ENCODE assay signal across 27 mouse cellular contexts in genomic region chr10:61160089-61160488, GRCm38 (mm10). TPM values are rescaled to one million over a fixed set of nuclear protein-coding genes. Genes with fewer than 3 reads are reported as not detected.
"Had no signal": no experiment of that assay in that cellular context is flagged by ENCODE, and none has a peak within 500 bp of the region (broad histone marks: within the 10 kb centered on the region; RNA-seq: fewer than 3 reads in every experiment).

No protein-coding gene starts in this region.

- ATAC-seq: hindbrain, postnatal 0 days; intestine, embryonic 16.5 days had no signal

- H3K27me3 ChIP-seq: heart, embryonic 12.5 days; hindbrain, embryonic 13.5 days; hindbrain, embryonic 15.5 days; kidney, embryonic 15.5 days; limb, embryonic 13.5 days; limb, embryonic 15.5 days had no signal

- H3K36me3 ChIP-seq: heart, embryonic 10.5 days; heart, embryonic 12.5 days; hindbrain, embryonic 13.5 days; hindbrain, embryonic 15.5 days; kidney, embryonic 15.5 days; limb, embryonic 13.5 days; limb, embryonic 15.5 days had no signal

- H3K4me1 ChIP-seq: heart, embryonic 12.5 days; hindbrain, embryonic 13.5 days; hindbrain, embryonic 15.5 days; kidney, embryonic 15.5 days; limb, embryonic 13.5 days; limb, embryonic 15.5 days had no signal

- H3K27ac ChIP-seq: gastrocnemius, adult 2 months; heart, embryonic 10.5 days; hindbrain, embryonic 13.5 days; hindbrain, embryonic 15.5 days; hindbrain, postnatal 0 days; kidney, embryonic 15.5 days; kidney, postnatal 0 days; limb, embryonic 13.5 days; limb, embryonic 15.5 days had no signal

- H3K9me3 ChIP-seq: heart, embryonic 10.5 days; heart, embryonic 12.5 days; hindbrain, embryonic 13.5 days; hindbrain, embryonic 15.5 days; kidney, embryonic 15.5 days; limb, embryonic 13.5 days; limb, embryonic 15.5 days had no signal

- H3K9ac ChIP-seq: heart, embryonic 12.5 days; hindbrain, embryonic 13.5 days; hindbrain, embryonic 15.5 days; kidney, embryonic 15.5 days; limb, embryonic 13.5 days; limb, embryonic 15.5 days had no signal

- DNase-seq: gastrocnemius, postnatal 10 days; gastrocnemius, postnatal 25 days; kidney, adult 9 months; kidney, postnatal 14 days; kidney, postnatal 36 days; layer of hippocampus, adult 9-11 months; layer of hippocampus, postnatal 36 days; left cerebral cortex, postnatal 4 days had no signal

- H3K4me3 ChIP-seq: gastrocnemius, adult 2 months; heart, embryonic 10.5 days; heart, embryonic 12.5 days; hindbrain, embryonic 13.5 days; hindbrain, embryonic 15.5 days; kidney, embryonic 15.5 days; limb, embryonic 13.5 days; limb, embryonic 15.5 days had no signal

- H3K4me2 ChIP-seq: heart, embryonic 12.5 days; hindbrain, embryonic 13.5 days; hindbrain, embryonic 15.5 days; kidney, embryonic 15.5 days; limb, embryonic 13.5 days; limb, embryonic 15.5 days had no signal

RNA-seq across cellular contexts. Expression of gene Tbata, which starts 11.7 kb away (rescaled TPM):
- total RNA-seq: gastrocnemius, adult 2 months; gastrocnemius, postnatal 10 days; gastrocnemius, postnatal 25 days; heart, adult 18-20 months; heart, adult 8-10 months; heart, postnatal 36 days; hematopoietic stem cell, adult 5-6 weeks; liver, adult 2 months had no signal
- polyA plus RNA-seq: heart, embryonic 10.5 days; heart, embryonic 12.5 days; heart, embryonic 14.5 days; hindbrain, embryonic 13.5 days; intestine, embryonic 14.5 days; intestine, embryonic 16.5 days; limb, embryonic 11.5 days; limb, embryonic 13.5 days; liver, adult 2 months had no signal
